Mouse (Mus musculus) neural tube, embryonic 12.5 days (tissue): ENCODE measurements around the gene Rrad. TPM values are rescaled to one million over a fixed set of nuclear protein-coding genes. Genes with fewer than 3 reads are reported as not detected.
A peak's percentile ranks its signal among the peaks of the same experiment; 100 is the strongest.

ENCODE experiments used
- ATAC-seq: fragments of 200-750 bp; cut with Nextera tagmentation; 2 replicates; pipeline ENCODE4 v1.8.0; 2017; ENCODE audit warnings: low read depth, mild to moderate bottlenecking, moderate TSS enrichment, moderate library complexity; ENCODE audit not compliant: low FRiP score
- H3K27ac ChIP-seq: fragments of 300-500 bp; sonication (generic); 2 replicates; pipeline ENCODE4 v1.5.1; 2016
- H3K27me3 ChIP-seq: fragments of 300-500 bp; sonication (generic); replicated peaks from 2 replicates; pipeline ENCODE4 v1.6.1; 2016; ENCODE audit warnings: mild to moderate bottlenecking
- H3K36me3 ChIP-seq: fragments of 300-500 bp; sonication (generic); 2 replicates; pipeline ENCODE4 v1.6.1; 2016; ENCODE audit warnings: mild to moderate bottlenecking
- H3K4me1 ChIP-seq: fragments of 300-500 bp; sonication (generic); 2 replicates; pipeline ENCODE4 v1.6.1; 2016
- H3K4me2 ChIP-seq: fragments of 300-500 bp; sonication (generic); replicated peaks from 2 replicates; pipeline ENCODE4 v1.6.1; 2016; ENCODE audit warnings: mild to moderate bottlenecking
- H3K4me3 ChIP-seq: fragments of 300-500 bp; sonication (generic); 2 replicates; pipeline ENCODE4 v1.5.1; 2016
- H3K9ac ChIP-seq: fragments of 300-500 bp; sonication (generic); 2 replicates; pipeline ENCODE4 v1.6.1; 2016; ENCODE audit warnings: mild to moderate bottlenecking
- H3K9me3 ChIP-seq: fragments of 300-500 bp; sonication (generic); 2 replicates; pipeline ENCODE4 v1.6.1; 2016; ENCODE audit warnings: mild to moderate bottlenecking
- WGBS: fragments of 180-500 bp; shearing (Covaris S2); methylation state at CpG from one replicate; pipeline ENCODE4 v1.1.7; 2016; 5-methylcytosine and 5-hydroxymethylcytosine counted together
- polyA plus RNA-seq: library from polyadenylated mRNA; unstranded; fragments of >200 nt; fragmentation: Nextera tagmentation; extraction: Ambion mirVana; gene quantifications from 2 replicates; pipeline ENCODE4 v1.2.1, GENCODE M21; 2016

The Rrad gene
- polyA plus RNA-seq, 1 experiment from 2014 or later: 3.5 TPM

DNA sequence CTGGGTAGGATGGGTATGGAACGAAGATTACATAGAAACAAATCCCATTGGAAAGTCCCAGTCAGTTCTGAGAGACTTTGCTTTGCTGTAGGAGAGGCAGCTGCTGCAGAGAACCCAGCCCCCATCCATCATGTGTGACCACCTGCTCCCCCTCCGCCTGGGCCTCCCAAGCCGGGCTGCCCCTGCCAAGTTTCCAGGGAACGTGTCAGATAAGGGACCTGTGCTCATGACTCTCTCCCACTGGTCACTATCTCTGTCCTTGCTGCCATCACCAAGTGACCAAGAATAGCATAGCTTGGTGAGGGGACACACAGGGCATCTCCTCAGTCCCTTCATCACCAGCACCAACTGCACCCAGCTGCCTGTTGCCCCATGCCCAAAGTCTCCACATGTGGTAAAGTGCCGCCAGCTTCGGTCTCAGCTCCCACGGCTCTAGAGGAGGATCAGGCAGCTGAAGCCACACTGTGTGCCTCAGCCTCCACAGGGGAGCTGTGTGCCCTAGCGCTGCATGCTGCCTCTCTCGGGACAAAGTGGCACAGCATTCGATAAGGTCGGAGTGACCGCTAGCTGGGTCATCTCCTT lies 20.9 kb downstream of the Rrad start:
- ATAC-seq: peak; percentile 49; the same call in 1 of the 2 replicates

DNA sequence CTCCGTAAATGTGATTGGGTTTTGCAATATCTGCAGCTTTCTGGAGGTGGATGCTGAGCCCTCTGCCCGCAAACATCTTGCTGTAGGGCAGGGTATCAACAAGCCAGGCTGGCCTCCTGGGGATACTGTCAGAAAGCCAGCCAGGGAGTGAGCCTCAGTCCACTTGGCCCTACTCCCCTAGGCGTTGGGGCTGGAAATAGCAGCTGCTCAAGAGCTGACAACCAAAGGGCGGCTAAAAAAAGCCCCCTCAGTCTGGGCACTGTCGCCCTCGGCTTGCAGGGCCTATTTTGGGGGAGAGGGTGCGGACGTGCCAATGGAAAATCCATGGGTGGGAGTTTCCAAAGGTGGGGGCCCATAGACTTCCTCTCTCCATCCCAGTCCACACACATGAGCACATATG lies 21.9 kb downstream of the Rrad start:
- H3K36me3 ChIP-seq: no peaks in the 10 kb centered on the region
- no peaks in the 10 kb centered on the region for H3K27me3 ChIP-seq
- peaks cover 3% of the 10 kb centered on the region; the same call in 1 of the 2 replicates for H3K4me1 ChIP-seq
- no peak for ATAC-seq
- H3K27ac ChIP-seq: no peak overlapping the region
- no peak overlapping the region for H3K9ac ChIP-seq
- H3K9me3 ChIP-seq: no peaks in the 10 kb centered on the region
- WGBS: 76% methylated on average over 8 of the region's 8 CpGs
- no peak overlapping the region for H3K4me3 ChIP-seq
- H3K4me2 ChIP-seq: no peak overlapping the region

More for the DNA sequence above, 20.9 kb downstream of the Rrad start:
- Histone ChIP-seq H3K4me2 (no peak overlapping the region), H3K36me3 (no peaks in the 10 kb centered on the region), H3K9me3 (no peaks in the 10 kb centered on the region), H3K9ac (no peak overlapping the region), H3K4me1 (peaks cover 3% of the 10 kb centered on the region; the same call in 1 of the 2 replicates), H3K27me3 (no peaks in the 10 kb centered on the region), H3K4me3 (no peak overlapping the region), H3K27ac (no peak overlapping the region)
- WGBS: 77% methylated on average over 12 of the region's 12 CpGs

DNA sequence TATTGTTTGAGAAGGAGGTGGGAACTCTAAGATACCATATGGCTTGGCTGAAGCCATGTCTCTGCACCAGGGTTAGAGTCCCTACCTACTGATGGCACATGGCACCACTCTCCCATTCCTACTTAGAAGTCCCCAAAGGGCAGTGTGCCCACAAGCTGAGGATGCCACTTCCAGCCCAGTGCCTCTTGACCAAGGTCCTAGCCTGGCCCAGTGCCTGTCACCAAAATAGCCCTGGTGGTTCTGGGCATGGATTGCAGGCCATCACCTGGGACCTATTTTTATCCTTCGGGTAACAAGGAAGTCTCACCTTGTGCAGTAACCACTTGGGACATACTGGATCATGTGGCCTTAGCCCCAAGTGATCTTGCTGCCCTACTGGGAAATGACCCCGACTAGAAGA lies 23.2 kb downstream of the Rrad start:
- H3K4me2 ChIP-seq: no peak overlapping the region
- peaks cover 3% of the 10 kb centered on the region; the same call in 1 of the 2 replicates for H3K4me1 ChIP-seq
- no peak for ATAC-seq
- 67% methylated on average over 2 of the region's 2 CpGs for WGBS
- H3K36me3 ChIP-seq: no peaks in the 10 kb centered on the region
- no peak overlapping the region for H3K9ac ChIP-seq
- no peak overlapping the region for H3K27ac ChIP-seq
- no peaks in the 10 kb centered on the region for H3K9me3 ChIP-seq
- no peaks in the 10 kb centered on the region for H3K27me3 ChIP-seq
- H3K4me3 ChIP-seq: no peak overlapping the region

DNA sequence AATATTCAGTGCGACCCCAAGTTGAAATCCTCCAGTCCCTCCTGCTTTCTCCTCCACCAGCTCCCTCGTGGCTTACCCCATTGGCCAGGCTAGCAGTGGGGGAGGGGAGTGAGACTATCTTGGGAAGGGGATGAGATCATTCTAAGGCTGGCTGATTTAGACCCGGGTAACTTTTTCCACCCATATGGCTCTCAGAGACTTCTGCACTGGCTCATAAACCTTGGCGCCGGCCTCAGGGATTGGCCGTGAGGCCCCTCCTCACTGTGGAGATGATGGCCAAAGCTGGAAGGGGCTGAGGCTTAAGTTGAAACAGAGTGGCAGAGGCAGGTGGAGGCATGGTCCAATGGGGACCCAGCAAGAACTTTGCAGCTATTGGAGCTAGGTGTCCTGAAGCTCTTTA lies 24.8 kb downstream of the Rrad start:
- Histone ChIP-seq H3K36me3 (no peaks in the 10 kb centered on the region), H3K9ac (no peak overlapping the region), H3K27ac (no peak overlapping the region), H3K27me3 (0 out of 2 replicates have a peak, but pooled peaks cover 4% of the 10 kb centered on the region), H3K4me3 (no peak overlapping the region), H3K9me3 (no peaks in the 10 kb centered on the region), H3K4me2 (no peak overlapping the region), H3K4me1 (peaks cover 11% of the 10 kb centered on the region; the same call in 1 of the 2 replicates)
- 43% methylated on average over 6 of the region's 6 CpGs for WGBS
- ATAC-seq: no peak

DNA sequence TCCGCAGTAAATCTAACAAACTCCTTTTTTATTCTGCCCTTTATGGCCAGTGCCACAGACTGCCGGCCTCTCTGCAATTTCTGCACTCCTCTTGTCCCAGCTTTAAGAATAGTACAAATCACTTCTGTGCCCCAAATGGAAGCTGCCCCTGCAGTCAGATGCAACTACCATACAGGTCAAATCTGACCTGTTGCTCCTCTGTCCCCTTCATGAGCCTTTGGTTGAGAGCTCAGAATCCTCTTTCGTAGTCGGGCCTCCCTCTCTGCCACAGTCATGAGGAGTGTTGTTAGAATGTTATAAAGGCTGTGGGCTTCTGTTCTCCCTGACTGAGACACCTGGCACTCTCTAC lies 27.9 kb downstream of the Rrad start:
- H3K4me1 ChIP-seq: 0 out of 2 replicates have a peak, but pooled peaks cover 8% of the 10 kb centered on the region
- ATAC-seq: no peak
- no peak overlapping the region for H3K4me3 ChIP-seq
- no peak overlapping the region for H3K27ac ChIP-seq
- no peaks in the 10 kb centered on the region for H3K9me3 ChIP-seq
- H3K27me3 ChIP-seq: 0 out of 2 replicates have a peak, but pooled peaks cover 4% of the 10 kb centered on the region
- no peak overlapping the region for H3K4me2 ChIP-seq
- 65% methylated on average over 4 of the region's 4 CpGs for WGBS
- H3K9ac ChIP-seq: no peak overlapping the region
- no peaks in the 10 kb centered on the region for H3K36me3 ChIP-seq

DNA sequence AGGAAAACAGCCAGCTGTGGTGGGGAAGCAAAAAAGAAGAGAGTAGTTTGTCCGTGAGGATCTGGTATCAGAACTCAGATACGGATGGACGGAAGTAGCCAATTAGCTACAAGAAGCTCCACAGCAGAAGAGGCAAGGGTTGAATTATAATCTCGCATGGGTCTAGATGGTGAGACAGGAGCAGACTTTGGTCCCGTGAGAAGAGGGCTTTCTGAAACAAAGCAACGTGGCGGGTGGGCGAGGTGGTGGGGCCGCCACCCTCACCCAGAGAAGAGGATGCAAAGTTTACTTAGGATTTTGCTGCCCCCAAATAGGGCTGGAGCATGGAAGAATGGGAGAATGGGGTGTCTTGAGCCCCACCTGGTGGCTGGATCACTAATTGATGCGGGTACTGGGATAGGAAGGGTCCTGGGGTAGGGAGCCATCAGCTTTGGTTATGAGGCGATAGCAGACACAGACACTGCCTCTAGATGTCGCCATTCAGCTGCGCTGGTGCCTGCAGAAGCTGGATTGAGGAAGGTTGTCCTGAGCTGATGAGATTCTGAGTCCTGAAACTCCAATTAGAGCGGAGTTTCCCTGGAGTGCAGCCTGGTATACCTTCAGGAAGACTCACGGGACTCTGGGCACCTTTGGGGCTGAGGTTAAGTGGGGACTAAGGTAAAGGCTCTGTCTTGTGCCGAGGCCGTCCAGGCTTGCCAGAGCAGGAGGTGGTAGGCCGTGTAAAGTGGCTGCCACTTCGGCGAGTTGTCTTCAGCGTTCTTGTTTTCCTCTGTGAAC lies 28.5 kb downstream of the Rrad start:
- H3K9me3 ChIP-seq: no peaks in the 10 kb centered on the region
- peak overlapping the region; percentile 7; the same call in 1 of the 2 replicates for H3K4me3 ChIP-seq
- peak; percentile 93 for ATAC-seq
- no peak overlapping the region for H3K27ac ChIP-seq
- no peaks in the 10 kb centered on the region for H3K36me3 ChIP-seq
- H3K4me1 ChIP-seq: 0 out of 2 replicates have a peak, but pooled peaks cover 8% of the 10 kb centered on the region
- peak overlapping the region; percentile 51 for H3K4me2 ChIP-seq
- H3K27me3 ChIP-seq: 0 out of 2 replicates have a peak, but pooled peaks cover 4% of the 10 kb centered on the region
- WGBS: 21% methylated on average over 21 of the region's 21 CpGs
- H3K9ac ChIP-seq: no peak overlapping the region

DNA sequence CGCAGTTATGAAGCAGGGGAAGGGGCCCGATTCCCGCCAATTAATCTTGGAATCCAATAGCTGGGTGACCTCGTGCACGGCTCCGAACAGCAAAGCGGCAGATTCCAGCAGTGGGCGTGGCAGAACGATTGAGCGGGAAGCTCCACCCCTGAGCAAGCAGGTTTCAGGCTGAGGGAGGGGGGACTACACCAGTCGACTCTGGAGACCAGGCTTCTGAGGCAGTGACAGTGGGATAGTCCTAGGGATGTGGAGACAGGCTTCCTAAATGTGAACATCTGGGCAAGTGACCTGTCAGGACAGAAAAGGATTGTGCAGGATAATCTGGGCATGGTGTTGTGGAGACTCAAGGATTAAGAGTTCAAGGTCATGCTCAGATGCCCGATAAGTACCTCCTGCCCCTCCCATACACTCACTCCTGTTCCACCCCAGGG lies 29.2 kb downstream of the Rrad start:
- H3K36me3 ChIP-seq: 0 out of 2 replicates have a peak, but pooled peaks cover under 1% of the 10 kb centered on the region
- 0 out of 2 replicates have a peak, but pooled peaks cover 4% of the 10 kb centered on the region for H3K27me3 ChIP-seq
- 0 out of 2 replicates have a peak, but pooled peaks cover 8% of the 10 kb centered on the region for H3K4me1 ChIP-seq
- H3K4me3 ChIP-seq: no peak overlapping the region
- H3K4me2 ChIP-seq: peak overlapping the region; percentile 51
- H3K9ac ChIP-seq: no peak overlapping the region
- 2% methylated on average over 12 of the region's 12 CpGs for WGBS
- ATAC-seq: peak; percentile 60; the same call in 1 of the 2 replicates
- H3K9me3 ChIP-seq: no peaks in the 10 kb centered on the region
- no peak overlapping the region for H3K27ac ChIP-seq

DNA sequence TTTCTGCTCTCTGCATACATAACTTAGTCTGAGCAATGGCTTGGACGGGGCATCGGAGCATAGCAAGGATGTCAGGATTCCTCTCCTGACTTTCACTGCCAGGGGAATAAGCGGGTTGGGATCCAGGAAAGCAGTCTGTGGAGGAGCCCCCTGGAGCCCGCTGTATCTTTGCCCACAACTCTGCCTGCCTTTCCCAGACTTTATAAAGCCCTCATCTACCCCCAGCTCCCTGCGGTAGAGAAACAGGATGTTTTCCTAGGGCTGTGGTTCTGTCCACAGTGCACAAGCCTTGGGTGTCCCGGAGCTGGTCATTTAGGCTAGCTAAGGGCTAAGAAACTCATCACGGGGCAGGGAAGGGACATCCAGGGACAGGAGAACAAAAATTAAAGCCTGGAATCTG lies 29.7 kb downstream of the Rrad start:
- H3K4me2 ChIP-seq: peak overlapping the region; percentile 51
- WGBS: 25% methylated on average over 7 of the region's 7 CpGs
- H3K4me3 ChIP-seq: no peak overlapping the region
- H3K27ac ChIP-seq: no peak overlapping the region
- H3K36me3 ChIP-seq: peaks cover 7% of the 10 kb centered on the region
- no peak for ATAC-seq
- H3K9me3 ChIP-seq: no peaks in the 10 kb centered on the region
- H3K4me1 ChIP-seq: 0 out of 2 replicates have a peak, but pooled peaks cover 8% of the 10 kb centered on the region
- H3K27me3 ChIP-seq: 0 out of 2 replicates have a peak, but pooled peaks cover 4% of the 10 kb centered on the region
- no peak overlapping the region for H3K9ac ChIP-seq

DNA sequence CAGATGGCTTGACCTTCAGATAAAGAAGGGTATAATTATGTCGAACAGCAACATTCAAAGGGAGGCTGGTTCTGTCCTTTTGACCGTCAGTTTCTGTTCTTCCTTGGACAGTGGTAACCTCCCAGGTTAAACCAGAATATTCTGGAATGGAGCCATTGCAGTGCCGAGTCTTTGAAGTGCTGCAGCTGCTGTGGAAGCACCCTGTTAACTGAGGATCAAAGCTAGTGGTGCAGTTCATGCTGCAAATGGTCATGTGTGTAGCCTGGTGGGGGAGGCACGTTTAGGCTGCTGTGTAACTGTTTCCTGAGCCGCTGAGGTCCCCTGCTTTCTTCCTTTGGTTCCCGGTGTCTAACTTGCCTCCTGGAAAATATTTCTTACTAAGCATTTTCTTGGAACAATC lies 32.6 kb downstream of the Rrad start:
- 63% methylated on average over 6 of the region's 6 CpGs for WGBS
- H3K4me2 ChIP-seq: no peak overlapping the region

DNA sequence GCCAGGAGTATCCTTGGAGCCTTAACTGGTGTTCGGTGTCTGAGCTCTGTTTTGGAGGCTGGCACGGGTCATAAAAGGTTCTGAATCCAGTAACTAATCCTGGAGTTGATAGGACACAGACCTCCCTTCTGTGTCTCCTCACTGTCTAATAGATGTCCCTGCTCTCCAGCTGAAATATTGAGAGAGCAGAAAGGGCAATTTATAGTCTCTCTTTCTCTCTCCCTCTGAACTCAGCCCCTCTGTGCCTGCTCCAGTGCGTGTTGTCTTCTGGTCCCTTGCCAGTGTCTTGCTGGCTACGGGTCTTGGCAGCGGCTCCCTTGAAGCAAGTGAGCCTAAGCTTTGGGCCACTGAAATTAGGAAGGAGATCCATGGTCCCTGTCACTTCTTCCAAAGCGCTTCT lies 33.5 kb downstream of the Rrad start:
- ATAC-seq: no peak
- Histone ChIP-seq H3K9ac (no peak overlapping the region), H3K4me1 (0 out of 2 replicates have a peak, but pooled peaks cover 9% of the 10 kb centered on the region), H3K4me2 (no peak overlapping the region), H3K27me3 (0 out of 2 replicates have a peak, but pooled peaks cover 4% of the 10 kb centered on the region), H3K9me3 (no peaks in the 10 kb centered on the region), H3K27ac (no peak overlapping the region), H3K4me3 (no peak overlapping the region), H3K36me3 (peaks cover 34% of the 10 kb centered on the region)
- 85% methylated on average over 6 of the region's 6 CpGs for WGBS

More for the DNA sequence above, 32.6 kb downstream of the Rrad start:
- H3K4me1 ChIP-seq: 0 out of 2 replicates have a peak, but pooled peaks cover 8% of the 10 kb centered on the region
- H3K27ac ChIP-seq: no peak overlapping the region
- no peak overlapping the region for H3K4me3 ChIP-seq
- H3K9me3 ChIP-seq: no peaks in the 10 kb centered on the region
- no peak overlapping the region for H3K9ac ChIP-seq
- peaks cover 33% of the 10 kb centered on the region for H3K36me3 ChIP-seq
- 0 out of 2 replicates have a peak, but pooled peaks cover 4% of the 10 kb centered on the region for H3K27me3 ChIP-seq
- no peak for ATAC-seq

DNA sequence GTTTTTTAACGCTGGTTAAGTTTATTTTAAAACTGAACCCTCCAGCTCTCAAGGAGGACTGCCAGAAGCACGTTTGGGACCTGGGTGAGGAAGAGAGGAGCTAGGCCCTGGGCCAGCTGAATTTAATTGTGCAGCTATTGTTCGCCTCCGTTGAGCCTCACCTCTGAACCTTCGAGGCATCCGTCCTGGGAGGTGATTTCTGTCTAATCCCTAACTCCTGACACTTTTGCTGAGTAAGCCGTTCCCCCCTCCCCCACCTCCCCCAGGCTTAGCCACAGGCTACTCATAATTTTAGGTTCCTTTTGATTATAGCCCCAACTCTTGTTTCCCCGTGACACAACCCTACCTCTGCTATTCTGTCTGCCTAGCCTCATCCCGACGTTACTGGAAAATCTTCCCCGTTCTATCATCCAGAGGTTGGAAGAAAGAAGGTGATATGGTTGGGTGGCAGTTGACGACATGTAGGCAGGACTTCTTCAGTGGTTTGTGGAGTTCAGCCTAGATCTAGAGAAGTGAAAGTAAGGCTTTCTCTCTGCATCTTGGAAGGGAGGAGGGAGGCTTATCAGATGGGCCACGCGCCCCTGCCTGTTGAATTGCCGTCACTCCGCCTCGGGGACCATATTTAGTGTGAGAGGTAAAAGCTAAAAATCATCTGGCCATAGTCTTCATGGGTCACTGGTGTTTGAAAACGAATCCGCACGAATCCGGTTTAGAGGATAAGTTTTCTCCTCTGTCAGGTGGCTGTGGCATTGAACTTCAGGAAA lies 35.2 kb downstream of the Rrad start:
- Histone ChIP-seq H3K4me2 (no peak overlapping the region), H3K4me1 (peaks cover 11% of the 10 kb centered on the region; the same call in 1 of the 2 replicates), H3K36me3 (peaks cover 34% of the 10 kb centered on the region), H3K9ac (no peak overlapping the region), H3K27ac (no peak overlapping the region), H3K4me3 (no peak overlapping the region), H3K9me3 (no peaks in the 10 kb centered on the region), H3K27me3 (no peaks in the 10 kb centered on the region)
- 89% methylated on average over 21 of the region's 21 CpGs for WGBS
- ATAC-seq: no peak
